Mouse (Mus musculus) erythroblast, embryonic 14.5 days (primary cell): ENCODE data around the gene Nfix.

Experiments used
- GATA1 ChIP-seq: IDR thresholded peaks from 2 replicates; pipeline ENCODE4 v1.6.1; 2012; ENCODE audit warnings: low read length, inconsistent platforms, mixed read lengths
- TAL1 ChIP-seq: IDR thresholded peaks from 3 replicates; pipeline ENCODE4 v1.6.1; 2012; ENCODE audit warnings: low read length, inconsistent platforms, mixed read lengths

GRCm38 (mm10) chr8:84844397-84845070 is 44.4 kb upstream of the Nfix start:
- TF ChIP-seq GATA1 (no peak), TAL1 (no peak)
